Mouse (Mus musculus) myocyte (in vitro differentiated cells): ENCODE data around the gene Rnf130.

ENCODE experiments used
- E2F4 ChIP-seq: IDR thresholded peaks from one replicate; pipeline ENCODE4 v1.6.1; 2011; ENCODE audit warnings: mild to moderate bottlenecking, control low read depth, moderate library complexity; ENCODE audit not compliant: insufficient read depth
- MAX ChIP-seq: IDR thresholded peaks from one replicate; pipeline ENCODE4 v1.6.1; 2011; ENCODE audit warnings: low read depth, mild to moderate bottlenecking, control low read depth
- MYOD1 ChIP-seq, 3 experiments: IDR thresholded peaks; one replicate each; pipeline ENCODE4 v1.6.1; 2011; ENCODE audit warnings: control low read depth in 2 of 3, low read depth in 2 of 3, mild to moderate bottlenecking in 2 of 3, moderate library complexity in 1 of 3; ENCODE audit not compliant: insufficient read length in 2 of 3, control insufficient read depth in 1 of 3
- MYOG ChIP-seq, 3 experiments: IDR thresholded peaks; one replicate each; pipeline ENCODE4 v1.6.1; 2011; ENCODE audit warnings: control low read depth in 2 of 3, low read depth in 2 of 3, mild to moderate bottlenecking in 2 of 3; ENCODE audit not compliant: insufficient read length in 2 of 3, control insufficient read depth in 1 of 3, insufficient read depth in 1 of 3
- POLR2A ChIP-seq: IDR thresholded peaks from one replicate; pipeline ENCODE4 v1.6.1; 2011; ENCODE audit warnings: low read depth, mild to moderate bottlenecking, control low read depth, moderate library complexity; ENCODE audit not compliant: insufficient read length
- USF1 ChIP-seq: IDR thresholded peaks from one replicate; pipeline ENCODE4 v1.6.1; 2011; ENCODE audit warnings: low read depth, mild to moderate bottlenecking, control low read depth, moderate library complexity

- no peak for TF ChIP-seq POLR2A
- TF ChIP-seq USF1: no peak
- no peak for TF ChIP-seq MAX
- no peak for TF ChIP-seq MYOG (IDR thresholded peaks at IDR 0.05; ENCODE audit: control insufficient read depth in 1 of 3, insufficient read depth in 1 of 3, insufficient read length in 2 of 3, low read depth in 2 of 3)
- no peak for TF ChIP-seq MYOD1 (IDR thresholded peaks at IDR 0.05; ENCODE audit: control insufficient read depth in 1 of 3, insufficient read length in 2 of 3, low read depth in 2 of 3)
- no peak for TF ChIP-seq E2F4
Measured at GRCm38 (mm10) chr11:49977963-49978568, 47.1 kb upstream of the Rnf130 start.
